Mouse (Mus musculus): ENCODE data around the gene Ackr4. TPM values are rescaled to one million over a fixed set of nuclear protein-coding genes. Genes with fewer than 3 reads are reported as not detected.

Gene Ackr4
- polyA plus RNA-seq, 1 experiment from 2014 or later: 5.0 TPM

- peaks cover 17% of the 10 kb centered on the region for H3K36me3 ChIP-seq (ENCODE audit: control insufficient read depth, insufficient read depth, low read length)
- H3K9me3 ChIP-seq (ENCODE audit: control insufficient read depth, low read length): no peaks in the 10 kb centered on the region
- 86% methylated on average over 7 of the region's 7 CpGs for WGBS
These were observed 25.4 kb upstream of the Ackr4 start for GRCm38 (mm10) chr9:104152121-104152520.

GRCm38 (mm10) chr9:104148969-104149368, 22.2 kb upstream of the Ackr4 start:
- no peaks in the 10 kb centered on the region for H3K4me1 ChIP-seq (ENCODE audit: control insufficient read depth, insufficient read depth, low read length)
- no peak overlapping the region for H3K4me2 ChIP-seq (ENCODE audit: low read depth, low read length)
- H3K4me3 ChIP-seq (ENCODE audit: low read length): no peak overlapping the region
- no peaks in the 10 kb centered on the region for H3K27me3 ChIP-seq (replicated peaks; ENCODE audit: control insufficient read depth, insufficient read depth, low read length)
- H3K27ac ChIP-seq (ENCODE audit: low read length): no peak overlapping the region
- WGBS: 92% methylated on average over 7 of the region's 7 CpGs
- H3K9me3 ChIP-seq (ENCODE audit: control insufficient read depth, low read length): no peaks in the 10 kb centered on the region
- H3K9ac ChIP-seq (ENCODE audit: low read depth, low read length): no peak overlapping the region
- ATAC-seq: no peak
- peaks cover 3% of the 10 kb centered on the region; the same call in 1 of the 2 replicates for H3K36me3 ChIP-seq (ENCODE audit: control insufficient read depth, insufficient read depth, low read length)

More at GRCm38 (mm10) chr9:104152121-104152520, 25.4 kb upstream of the Ackr4 start:
- Histone ChIP-seq H3K4me2 (ENCODE audit: low read depth, low read length) (no peak overlapping the region), H3K4me3 (ENCODE audit: low read length) (no peak overlapping the region), H3K27me3 (replicated peaks; ENCODE audit: control insufficient read depth, insufficient read depth, low read length) (no peaks in the 10 kb centered on the region), H3K27ac (ENCODE audit: low read length) (no peak overlapping the region), H3K4me1 (ENCODE audit: control insufficient read depth, insufficient read depth, low read length) (no peaks in the 10 kb centered on the region), H3K9ac (ENCODE audit: low read depth, low read length) (no peak overlapping the region)
- no peak for ATAC-seq

- 78% methylated on average over 7 of the region's 7 CpGs for WGBS
- no peak for ATAC-seq
- Histone ChIP-seq H3K9ac (ENCODE audit: low read depth, low read length) (no peak overlapping the region), H3K27me3 (replicated peaks; ENCODE audit: control insufficient read depth, insufficient read depth, low read length) (no peaks in the 10 kb centered on the region), H3K4me3 (ENCODE audit: low read length) (no peak overlapping the region), H3K27ac (ENCODE audit: low read length) (no peak overlapping the region), H3K36me3 (ENCODE audit: control insufficient read depth, insufficient read depth, low read length) (peaks cover 3% of the 10 kb centered on the region; the same call in 1 of the 2 replicates), H3K4me1 (ENCODE audit: control insufficient read depth, insufficient read depth, low read length) (no peaks in the 10 kb centered on the region), H3K9me3 (ENCODE audit: control insufficient read depth, low read length) (no peaks in the 10 kb centered on the region), H3K4me2 (ENCODE audit: low read depth, low read length) (no peak overlapping the region)
These were observed 19.9 kb upstream of the Ackr4 start for GRCm38 (mm10) chr9:104146683-104147082.

- H3K4me1 ChIP-seq (ENCODE audit: control insufficient read depth, insufficient read depth, low read length): no peaks in the 10 kb centered on the region
- H3K4me2 ChIP-seq (ENCODE audit: low read depth, low read length): no peak overlapping the region
- H3K4me3 ChIP-seq (ENCODE audit: low read length): no peak overlapping the region
- no peaks in the 10 kb centered on the region for H3K27me3 ChIP-seq (replicated peaks; ENCODE audit: control insufficient read depth, insufficient read depth, low read length)
- no peaks in the 10 kb centered on the region for H3K36me3 ChIP-seq (ENCODE audit: control insufficient read depth, insufficient read depth, low read length)
- no peak overlapping the region for H3K27ac ChIP-seq (ENCODE audit: low read length)
- H3K9me3 ChIP-seq (ENCODE audit: control insufficient read depth, low read length): no peaks in the 10 kb centered on the region
- no peak overlapping the region for H3K9ac ChIP-seq (ENCODE audit: low read depth, low read length)
- 81% methylated on average over 8 of the region's 8 CpGs for WGBS
- no peak for ATAC-seq
These were observed 17.7 kb upstream of the Ackr4 start for GRCm38 (mm10) chr9:104144314-104144996.

- no peak overlapping the region for H3K9ac ChIP-seq (ENCODE audit: low read depth, low read length)
- no peak overlapping the region for H3K4me2 ChIP-seq (ENCODE audit: low read depth, low read length)
- no peak overlapping the region for H3K4me3 ChIP-seq (ENCODE audit: low read length)
- no peaks in the 10 kb centered on the region for H3K9me3 ChIP-seq (ENCODE audit: control insufficient read depth, low read length)
- H3K27me3 ChIP-seq (replicated peaks; ENCODE audit: control insufficient read depth, insufficient read depth, low read length): no peaks in the 10 kb centered on the region
- ATAC-seq: 0 out of 2 replicates have a peak, but pooled peaks have one; percentile 38
- H3K36me3 ChIP-seq (ENCODE audit: control insufficient read depth, insufficient read depth, low read length): no peaks in the 10 kb centered on the region
- no peaks in the 10 kb centered on the region for H3K4me1 ChIP-seq (ENCODE audit: control insufficient read depth, insufficient read depth, low read length)
- H3K27ac ChIP-seq (ENCODE audit: low read length): no peak overlapping the region
- 59% methylated on average over 14 of the region's 14 CpGs for WGBS
These were observed 16.1 kb upstream of the Ackr4 start for GRCm38 (mm10) chr9:104142805-104143204.

- 84% methylated on average over 6 of the region's 6 CpGs for WGBS
- Histone ChIP-seq H3K27ac (ENCODE audit: low read length) (no peak overlapping the region), H3K4me2 (ENCODE audit: low read depth, low read length) (no peak overlapping the region), H3K36me3 (ENCODE audit: control insufficient read depth, insufficient read depth, low read length) (no peaks in the 10 kb centered on the region), H3K4me3 (ENCODE audit: low read length) (no peak overlapping the region), H3K9me3 (ENCODE audit: control insufficient read depth, low read length) (no peaks in the 10 kb centered on the region), H3K4me1 (ENCODE audit: control insufficient read depth, insufficient read depth, low read length) (no peaks in the 10 kb centered on the region), H3K27me3 (replicated peaks; ENCODE audit: control insufficient read depth, insufficient read depth, low read length) (no peaks in the 10 kb centered on the region), H3K9ac (ENCODE audit: low read depth, low read length) (no peak overlapping the region)
- no peak for ATAC-seq
These were observed 13.6 kb upstream of the Ackr4 start for GRCm38 (mm10) chr9:104140351-104140750.

GRCm38 (mm10) chr9:104130141-104130755, 3.5 kb upstream of the Ackr4 start:
- WGBS: 74% methylated on average over 9 of the region's 9 CpGs
- no peaks in the 10 kb centered on the region for H3K27me3 ChIP-seq (replicated peaks; ENCODE audit: control insufficient read depth, insufficient read depth, low read length)
- H3K36me3 ChIP-seq (ENCODE audit: control insufficient read depth, insufficient read depth, low read length): no peaks in the 10 kb centered on the region
- H3K4me2 ChIP-seq (ENCODE audit: low read depth, low read length): no peak overlapping the region
- no peaks in the 10 kb centered on the region for H3K4me1 ChIP-seq (ENCODE audit: control insufficient read depth, insufficient read depth, low read length)
- H3K9ac ChIP-seq (ENCODE audit: low read depth, low read length): no peak overlapping the region
- no peaks in the 10 kb centered on the region for H3K9me3 ChIP-seq (ENCODE audit: control insufficient read depth, low read length)
- no peak overlapping the region for H3K4me3 ChIP-seq (ENCODE audit: low read length)
- peak; percentile 86 for ATAC-seq
- no peak overlapping the region for H3K27ac ChIP-seq (ENCODE audit: low read length)

GRCm38 (mm10) chr9:104128110-104128509, 1.4 kb upstream of the Ackr4 start:
- 66% methylated on average over 2 of the region's 2 CpGs for WGBS
- Histone ChIP-seq H3K4me2 (ENCODE audit: low read depth, low read length) (no peak overlapping the region), H3K36me3 (ENCODE audit: control insufficient read depth, insufficient read depth, low read length) (no peaks in the 10 kb centered on the region), H3K27me3 (replicated peaks; ENCODE audit: control insufficient read depth, insufficient read depth, low read length) (no peaks in the 10 kb centered on the region), H3K27ac (ENCODE audit: low read length) (no peak overlapping the region), H3K9ac (ENCODE audit: low read depth, low read length) (no peak overlapping the region), H3K4me1 (ENCODE audit: control insufficient read depth, insufficient read depth, low read length) (no peaks in the 10 kb centered on the region), H3K4me3 (ENCODE audit: low read length) (no peak overlapping the region), H3K9me3 (ENCODE audit: control insufficient read depth, low read length) (no peaks in the 10 kb centered on the region)
- ATAC-seq: no peak

- Histone ChIP-seq H3K4me1 (ENCODE audit: control insufficient read depth, insufficient read depth, low read length) (no peaks in the 10 kb centered on the region), H3K27ac (ENCODE audit: low read length) (no peak overlapping the region), H3K9me3 (ENCODE audit: control insufficient read depth, low read length) (no peaks in the 10 kb centered on the region), H3K9ac (ENCODE audit: low read depth, low read length) (no peak overlapping the region), H3K4me2 (ENCODE audit: low read depth, low read length) (no peak overlapping the region), H3K27me3 (replicated peaks; ENCODE audit: control insufficient read depth, insufficient read depth, low read length) (no peaks in the 10 kb centered on the region), H3K4me3 (ENCODE audit: low read length) (no peak overlapping the region), H3K36me3 (ENCODE audit: control insufficient read depth, insufficient read depth, low read length) (no peaks in the 10 kb centered on the region)
- no peak for ATAC-seq
- 32% methylated on average over 5 of the region's 5 CpGs for WGBS
These were observed 3.1 kb downstream of the Ackr4 start for GRCm38 (mm10) chr9:104123622-104124021.

Measured in intestine, embryonic 16.5 days (tissue).